Mouse (Mus musculus) layer of hippocampus, postnatal 25 days (tissue): ENCODE results near the gene Zfp654. TPM values are rescaled to one million over a fixed set of nuclear protein-coding genes. Genes with fewer than 3 reads are reported as not detected.
A peak's percentile ranks its signal among the peaks of the same experiment; 100 is the strongest.

Experiments used
- DNase-seq, 2 experiments: peaks; one replicate each; pipeline ENCODE4 v3.0.0; 2022; ENCODE audit warnings: mixed read lengths in 2 of 2, low spot score in 1 of 2; ENCODE audit errors: extremely low spot score in 1 of 2
- total RNA-seq, 2 experiments: library from RNA; stranded (reverse); gene quantifications; 2 replicates each; pipeline ENCODE4 v1.2.3; 2021

The Zfp654 gene
- total RNA-seq, 2 experiments from 2014 or later: 14.6 to 15.3 TPM

GRCm38 (mm10) chr16:64770521-64771430, 80.7 kb downstream of the Zfp654 start, which contains the start of gene 4930453N24Rik:
Gene 4930453N24Rik, minus strand, starts transcription at chr16:64771161.
- DNase-seq: peak; percentile 72 to 77

- DNase-seq: no peak
Observed at GRCm38 (mm10) chr16:64766696-64767300, 84.7 kb downstream of the Zfp654 start.

- no peak for DNase-seq
Observed at GRCm38 (mm10) chr16:64759245-64759626, 92.2 kb downstream of the Zfp654 start.

- DNase-seq: no peak
Observed at GRCm38 (mm10) chr16:64758561-64759244, 92.7 kb downstream of the Zfp654 start.

GRCm38 (mm10) chr16:64757666-64758400, 93.6 kb downstream of the Zfp654 start:
- no peak for DNase-seq

GRCm38 (mm10) chr16:64756321-64756720, 95.1 kb downstream of the Zfp654 start:
- DNase-seq: no peak

- no peak for DNase-seq
Observed at GRCm38 (mm10) chr16:64754743-64755139, 96.7 kb downstream of the Zfp654 start.

GRCm38 (mm10) chr16:64753990-64754742, 97.3 kb downstream of the Zfp654 start:
- no peak for DNase-seq

GRCm38 (mm10) chr16:64748237-64748636, 103.2 kb downstream of the Zfp654 start:
- peak; percentile 50 to 86 for DNase-seq

- no peak for DNase-seq
Observed at GRCm38 (mm10) chr16:64745089-64745488, 106.4 kb downstream of the Zfp654 start.

- no peak for DNase-seq
Observed at GRCm38 (mm10) chr16:64737289-64737688, 114.2 kb downstream of the Zfp654 start.

Other genes with a start within 250 kb of the Zfp654 start
- gene Csnka2ip, start 249.2 kb downstream of the Zfp654 start, total RNA-seq: 1 to 10 TPM in 1 of 2 experiments, under 1 TPM in 1; 0.64 to 1.1 TPM
- 10 to 100 TPM; 19.7 to 21.5 TPM for gene 4930453N24Rik, start 80.5 kb downstream of the Zfp654 start, total RNA-seq
- gene Cggbp1, start 344 bp upstream of the Zfp654 start, total RNA-seq: 10 to 100 TPM; 53.8 to 57.8 TPM